Mouse (Mus musculus): ENCODE measurements around the gene Myo5c.

The Myo5c gene

DNA sequence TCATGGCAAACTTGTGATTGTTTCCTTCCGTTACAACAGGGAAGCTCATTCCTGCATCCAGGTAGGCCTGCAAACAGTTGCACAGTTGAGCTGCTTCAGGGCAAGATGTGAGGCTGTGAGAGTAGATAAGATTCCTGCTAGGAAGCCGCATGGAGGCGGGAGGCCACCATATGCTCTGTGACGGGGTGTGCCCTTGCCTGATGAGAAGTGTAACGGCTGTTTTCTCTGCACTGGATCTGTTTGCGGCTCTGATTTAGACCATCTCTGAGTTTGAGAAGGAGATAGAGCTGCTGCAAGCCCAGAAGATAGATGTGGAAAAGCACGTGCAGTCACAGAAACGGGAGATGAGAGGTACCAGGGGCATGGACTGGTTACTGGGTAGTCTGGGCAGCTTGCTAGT is 51.8 kb downstream of the Myo5c start:
- no peak for DNase-seq

- no peak for DNase-seq
Measured at GRCm38 (mm10) chr9:75285363-75285762, 53.5 kb downstream of the Myo5c start.

DNA sequence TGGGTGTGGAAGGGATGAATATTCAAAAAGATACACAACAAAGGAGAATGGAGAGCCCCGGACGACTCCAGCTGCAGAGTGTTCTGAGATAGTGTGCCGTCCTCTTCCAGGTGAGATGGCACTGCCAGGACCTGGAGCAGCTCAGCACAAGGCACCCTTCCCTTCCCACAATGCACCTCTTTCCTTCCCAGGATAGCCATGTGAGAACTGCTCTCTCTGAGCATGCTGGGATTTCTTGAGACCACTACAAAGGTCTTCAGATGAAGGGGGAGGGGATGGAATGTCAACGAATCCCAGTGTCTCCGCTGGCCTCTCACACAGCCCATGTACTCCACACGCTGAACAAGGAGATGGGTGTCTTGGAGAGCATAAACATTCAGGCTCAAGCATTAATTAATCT is 55.8 kb downstream of the Myo5c start:
- no peak for DNase-seq

DNA sequence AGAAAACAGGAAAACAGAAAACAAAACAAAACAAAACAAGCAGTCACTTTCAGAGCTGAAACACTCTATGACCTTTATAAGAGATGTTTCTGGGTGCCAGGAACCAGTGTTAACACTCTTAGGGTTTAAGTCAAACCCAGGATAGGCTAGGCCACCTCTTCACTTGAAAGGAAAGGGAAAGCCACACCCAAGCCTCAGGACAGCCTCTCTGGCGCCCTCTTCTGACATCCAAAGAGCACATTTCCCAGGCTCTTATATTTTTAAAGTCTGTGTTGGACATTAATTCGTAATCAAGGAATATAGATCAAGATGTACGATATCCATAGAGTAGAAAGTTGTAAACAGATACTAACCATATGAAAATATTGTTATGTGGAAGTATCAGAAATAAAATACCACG is 57.7 kb downstream of the Myo5c start:
- no peak for DNase-seq

DNA sequence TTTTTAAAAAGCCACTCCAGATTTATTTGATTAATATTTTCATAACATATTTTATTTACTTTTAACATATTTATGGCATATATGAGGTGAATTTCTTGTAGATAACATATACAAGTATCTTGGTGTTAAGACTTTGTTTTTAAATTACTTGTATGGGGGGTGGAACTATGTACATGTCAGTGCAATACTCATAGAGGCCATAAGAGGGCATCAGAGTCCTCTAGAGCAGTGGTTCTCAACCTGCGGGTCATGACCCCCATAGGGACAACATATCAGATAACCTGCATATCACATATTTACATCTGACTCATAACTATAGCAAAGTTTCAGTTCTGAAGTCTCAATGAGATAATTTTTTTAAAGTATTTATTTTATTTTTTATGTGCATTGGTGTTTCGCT is 67.5 kb downstream of the Myo5c start:
- DNase-seq = peak; percentile 38

GRCm38 (mm10) chr9:75303033-75303432 is 71.2 kb downstream of the Myo5c start:
- DNase-seq = no peak

GRCm38 (mm10) chr9:75303701-75304261 is 72.0 kb downstream of the Myo5c start:
- peak; percentile 35 for DNase-seq

DNA sequence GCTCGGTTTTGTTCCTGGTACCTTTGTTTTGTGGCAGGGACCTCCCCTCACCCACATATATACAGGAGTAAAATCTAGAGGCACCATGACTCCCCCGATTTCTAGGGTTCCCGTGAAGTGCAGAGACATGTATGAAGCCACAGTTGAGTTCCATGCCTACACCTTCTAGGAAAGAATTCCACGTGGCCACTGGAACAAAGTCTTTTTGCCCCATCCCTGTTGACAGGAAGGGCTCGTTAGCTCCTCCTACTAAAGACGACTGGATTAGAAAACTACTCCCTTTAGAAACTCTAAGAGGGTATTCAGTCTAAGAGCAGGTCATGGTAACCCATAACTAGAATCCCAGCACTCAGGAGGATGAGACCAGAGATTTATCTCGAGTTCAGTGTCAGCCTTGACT is 72.5 kb downstream of the Myo5c start:
- no peak for DNase-seq

- no peak for DNase-seq
Measured at GRCm38 (mm10) chr9:75306126-75306898, 74.5 kb downstream of the Myo5c start, which contains the start of gene Gnb5. Gnb5 (plus strand) TSS chr9:75306288.

DNA sequence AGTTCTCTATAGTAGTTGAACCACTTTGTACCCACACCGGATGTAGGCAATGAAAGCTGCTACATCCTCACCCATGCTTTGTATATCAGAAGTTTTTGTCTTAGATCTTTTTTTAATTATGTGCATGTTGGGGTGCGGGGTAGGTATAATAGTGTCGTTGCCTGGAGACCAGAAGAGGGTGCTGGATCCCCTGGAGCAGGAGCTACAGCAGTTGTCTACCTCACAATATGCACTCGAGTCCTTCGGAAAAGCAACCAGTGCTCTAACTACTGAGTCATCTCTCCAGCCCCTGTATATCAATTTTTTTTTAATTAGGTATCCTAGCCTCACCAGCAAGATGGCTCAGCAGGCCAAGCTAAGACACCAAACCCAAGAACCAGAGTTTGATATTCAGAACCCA is 75.2 kb downstream of the Myo5c start:
- DNase-seq = no peak

DNA sequence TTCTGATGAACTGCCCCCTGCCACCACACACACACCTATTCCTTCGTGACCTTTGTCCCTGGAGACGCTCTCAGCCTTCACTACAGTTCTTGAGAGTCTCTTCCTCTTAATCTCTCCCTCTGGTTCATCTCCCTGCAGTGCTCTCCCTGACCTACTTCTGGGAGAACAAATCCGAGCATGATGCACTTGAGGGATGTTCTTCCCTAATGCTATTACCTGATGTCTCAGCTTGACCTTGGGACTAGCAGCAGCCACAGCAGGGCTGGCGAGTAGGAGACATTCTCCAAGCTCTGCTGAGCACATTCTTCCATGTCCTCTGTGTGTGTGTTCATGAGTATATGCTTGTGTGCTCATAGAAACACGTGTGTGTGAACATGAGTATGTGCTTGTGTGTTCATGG is 76.8 kb downstream of the Myo5c start:
- DNase-seq = peak; percentile 53

- peak; percentile 84 for DNase-seq
Measured at GRCm38 (mm10) chr9:75312008-75312407, 80.2 kb downstream of the Myo5c start.

- DNase-seq = peak; percentile 58
Measured at GRCm38 (mm10) chr9:75313138-75313831, 81.5 kb downstream of the Myo5c start.

GRCm38 (mm10) chr9:75313832-75314516 is 82.2 kb downstream of the Myo5c start:
- peak; percentile 89 for DNase-seq

DNA sequence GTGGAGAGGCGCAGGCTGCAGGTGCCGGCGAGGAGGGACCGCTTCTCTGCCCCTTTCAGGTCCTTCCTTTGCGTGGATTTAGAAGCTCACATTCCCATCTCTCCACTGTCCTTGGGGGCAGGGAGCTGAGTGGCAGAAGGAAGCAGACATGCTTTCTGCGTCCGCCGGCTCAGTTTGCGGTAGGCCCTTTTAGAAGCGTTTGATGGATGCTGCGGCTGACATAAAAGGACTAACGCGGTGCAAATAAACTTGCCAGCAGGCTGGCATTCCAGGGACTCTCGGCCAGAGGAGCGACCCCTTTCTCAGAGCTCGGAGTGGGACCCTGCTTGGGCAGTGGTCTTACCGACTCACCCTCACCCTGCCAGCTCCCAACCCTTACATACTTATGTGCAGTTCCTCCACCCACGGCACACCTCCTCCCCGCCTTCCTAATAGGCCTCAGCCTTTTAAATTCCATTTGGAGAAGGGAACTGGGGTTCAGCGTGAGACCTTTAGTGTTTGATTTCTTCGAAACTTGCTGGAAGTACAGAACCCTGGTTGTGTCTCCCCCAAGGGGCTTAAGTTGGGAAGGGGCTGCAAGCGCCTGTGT is 82.8 kb downstream of the Myo5c start:
- no peak for DNase-seq

DNA sequence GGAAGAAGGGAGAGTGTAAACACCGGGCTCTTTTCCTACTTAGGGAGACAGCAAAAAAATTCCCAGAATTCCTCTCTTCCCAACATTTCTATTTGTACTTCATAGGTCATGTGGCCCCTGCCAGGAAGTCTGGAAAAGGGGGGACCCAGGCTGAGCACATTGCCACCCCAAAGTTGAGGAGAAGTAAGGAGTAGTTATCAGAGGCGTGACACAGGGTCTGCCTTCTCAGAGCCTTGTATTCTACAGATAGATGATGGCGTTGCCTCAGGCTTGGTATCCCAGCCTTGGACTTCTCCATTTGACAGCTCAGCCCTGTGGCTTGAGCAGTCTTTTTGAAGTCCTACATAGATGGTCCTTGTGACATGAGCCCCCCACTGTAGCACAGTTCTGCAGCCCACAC is 83.4 kb downstream of the Myo5c start:
- DNase-seq = no peak

DNA sequence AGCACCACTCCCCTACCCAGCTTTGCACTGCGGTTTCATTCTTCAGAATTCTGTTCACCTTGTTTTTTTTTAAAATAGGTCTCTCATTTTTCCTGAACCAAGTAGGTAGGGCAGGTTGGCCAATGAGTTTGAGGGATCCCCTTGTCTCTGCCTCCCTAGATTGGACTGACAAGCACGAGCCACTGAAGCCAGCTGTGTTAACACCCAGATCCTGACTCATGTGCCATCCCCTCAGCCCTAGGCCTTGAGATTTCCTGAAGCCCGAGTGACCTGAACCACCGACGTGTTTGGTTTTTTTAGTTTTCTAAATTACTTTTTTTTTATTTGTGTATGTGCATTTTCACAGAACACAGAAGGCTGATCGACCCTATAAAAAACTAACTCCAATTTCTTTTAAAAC is 85.0 kb downstream of the Myo5c start:
- DNase-seq = no peak

DNA sequence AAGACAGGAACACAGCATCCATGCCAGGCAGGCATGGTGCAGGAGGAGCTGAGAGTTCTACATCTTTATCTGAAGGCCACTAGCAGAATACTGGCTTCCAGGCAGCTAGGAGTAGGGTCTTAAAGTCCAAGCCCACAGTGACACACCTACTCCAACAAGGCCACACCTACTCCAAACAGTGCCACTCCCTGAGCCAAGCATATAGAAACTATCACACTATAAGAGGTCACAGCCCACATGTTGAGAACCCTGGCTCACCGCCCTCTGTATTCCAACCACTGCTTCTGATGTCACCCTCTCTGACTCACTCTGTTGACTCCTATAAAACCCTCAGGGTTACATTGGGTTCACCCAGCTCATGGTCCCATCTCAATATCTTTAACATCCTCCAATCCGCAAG is 86.4 kb downstream of the Myo5c start:
- no peak for DNase-seq

DNA sequence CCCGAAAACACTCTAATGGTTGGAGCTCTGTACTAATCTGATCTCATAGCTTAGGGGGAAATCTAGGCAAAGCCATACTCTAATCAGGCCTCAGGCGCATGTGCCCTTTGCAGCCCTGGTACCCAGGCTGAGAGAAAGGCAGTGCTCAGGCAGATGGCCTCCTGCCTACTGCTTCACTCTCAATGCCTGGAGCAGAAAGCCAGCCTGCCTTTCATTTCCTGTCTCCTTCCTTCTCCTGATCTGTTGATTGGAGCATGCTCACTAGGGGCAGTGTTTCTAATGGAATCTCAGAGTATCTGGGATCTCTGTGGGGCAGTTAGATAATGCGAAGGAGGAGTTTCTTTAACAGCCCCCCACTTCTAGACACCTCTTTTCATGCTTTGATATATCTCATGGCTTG is 87.5 kb downstream of the Myo5c start:
- DNase-seq = peak; percentile 75

DNA sequence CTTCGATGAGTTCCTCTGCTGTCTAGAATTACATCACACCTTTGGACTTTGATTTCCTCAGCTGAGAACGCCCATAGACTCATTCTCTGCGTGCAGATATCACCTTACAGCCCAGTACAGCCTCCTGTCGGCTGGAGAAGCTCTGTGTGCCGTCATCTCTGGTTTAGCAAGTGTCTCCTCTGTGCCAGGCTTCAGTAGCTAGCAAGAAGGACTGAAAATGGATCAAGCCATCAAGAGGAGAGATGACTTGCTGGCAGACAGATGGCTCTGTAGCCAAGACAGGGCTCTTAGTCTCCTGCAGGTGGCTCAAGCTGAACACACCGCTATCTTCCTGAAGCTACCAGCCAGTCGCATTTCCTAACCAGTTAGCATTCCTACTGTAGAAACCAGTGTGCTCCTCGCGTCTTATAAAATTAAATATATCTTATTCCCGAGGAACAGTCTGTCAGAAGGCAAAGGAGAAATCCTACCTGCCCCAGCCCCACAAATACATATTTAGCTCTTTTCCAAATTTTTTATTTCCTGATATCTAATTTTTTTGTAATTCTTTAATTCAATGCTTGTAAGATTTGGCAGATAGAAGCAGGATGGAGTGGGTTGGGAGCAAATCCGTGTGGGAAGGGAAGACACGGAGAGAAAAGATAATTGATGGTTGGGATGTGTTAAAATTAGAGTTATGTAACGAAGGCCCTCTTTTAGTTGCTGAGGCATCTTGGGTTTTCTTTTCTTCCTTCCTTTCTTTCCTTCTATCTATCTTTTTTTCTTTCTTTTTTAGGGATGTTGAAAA is 90.5 kb downstream of the Myo5c start:
- DNase-seq = no peak

- DNase-seq = no peak
Measured at GRCm38 (mm10) chr9:75328047-75328446, 96.2 kb downstream of the Myo5c start.

- no peak for DNase-seq
Measured at GRCm38 (mm10) chr9:75330821-75331220, 99.0 kb downstream of the Myo5c start.
